Mouse (Mus musculus) intestine, postnatal 0 days (tissue): Measurements from ENCODE around the gene Fabp6. TPM values are rescaled to one million over a fixed set of nuclear protein-coding genes. Genes with fewer than 3 reads are reported as not detected.

ENCODE experiments used
- ATAC-seq: fragments of 200-750 bp; cut with Nextera tagmentation; 2 replicates; pipeline ENCODE4 v1.8.0; 2017; ENCODE audit warnings: mild to moderate bottlenecking, moderate TSS enrichment, moderate library complexity
- H3K27ac ChIP-seq: fragments of 300-500 bp; sonication (generic); 2 replicates; pipeline ENCODE4 v1.5.1; 2014; ENCODE audit warnings: mild to moderate bottlenecking, low read depth, low read length, moderate library complexity
- H3K27me3 ChIP-seq: fragments of 300-500 bp; sonication (generic); replicated peaks from 2 replicates; pipeline ENCODE4 v1.6.1; 2014; ENCODE audit warnings: low read length, mixed read lengths; ENCODE audit not compliant: control insufficient read depth, insufficient read depth
- H3K36me3 ChIP-seq: fragments of 300-500 bp; sonication (generic); 2 replicates; pipeline ENCODE4 v1.6.1; 2014; ENCODE audit warnings: mild to moderate bottlenecking, moderate library complexity; ENCODE audit not compliant: control insufficient read depth, insufficient read depth
- H3K4me1 ChIP-seq: fragments of 300-500 bp; sonication (generic); replicated peaks from 2 replicates; pipeline ENCODE4 v1.6.1; 2014; ENCODE audit warnings: antibody characterized with exemption, low read length, mixed read lengths; ENCODE audit not compliant: control insufficient read depth, insufficient read depth
- H3K4me2 ChIP-seq: fragments of 300-500 bp; sonication (generic); replicated peaks from 2 replicates; pipeline ENCODE4 v1.6.1; 2014; ENCODE audit warnings: low read depth, mild to moderate bottlenecking, moderate library complexity
- H3K4me3 ChIP-seq: fragments of 300-500 bp; sonication (generic); 2 replicates; pipeline ENCODE4 v1.5.1; 2014; ENCODE audit warnings: low read depth, low read length
- H3K9ac ChIP-seq: fragments of 300-500 bp; sonication (generic); 2 replicates; pipeline ENCODE4 v1.6.1; 2014; ENCODE audit warnings: mild to moderate bottlenecking, low read depth, low read length
- H3K9me3 ChIP-seq: fragments of 300-500 bp; sonication (generic); 2 replicates; pipeline ENCODE4 v1.6.1; 2016; ENCODE audit warnings: mixed run types; ENCODE audit not compliant: control insufficient read depth
- CTCF ChIP-seq: sonication (generic); IDR thresholded peaks from 2 replicates; pipeline ENCODE4 v1.5.1; 2016; ENCODE audit warnings: low read depth, mild to moderate bottlenecking, control low read depth, antibody characterized with exemption, moderate library complexity
- WGBS: fragments of 180-500 bp; shearing (Covaris S2); extraction: QIAGEN DNeasy Blood & Tissue Kit; methylation state at CpG from one replicate; pipeline ENCODE4 v1.1.7; 2014; 5-methylcytosine and 5-hydroxymethylcytosine counted together
- polyA plus RNA-seq: library from polyadenylated mRNA; unstranded; fragments of >200 nt; fragmentation: Nextera tagmentation; extraction: Ambion mirVana; gene quantifications from 2 replicates; pipeline ENCODE4 v1.2.1, GENCODE M21; 2015

Gene Fabp6
- polyA plus RNA-seq, 1 experiment from 2014 or later = 127 TPM

DNA sequence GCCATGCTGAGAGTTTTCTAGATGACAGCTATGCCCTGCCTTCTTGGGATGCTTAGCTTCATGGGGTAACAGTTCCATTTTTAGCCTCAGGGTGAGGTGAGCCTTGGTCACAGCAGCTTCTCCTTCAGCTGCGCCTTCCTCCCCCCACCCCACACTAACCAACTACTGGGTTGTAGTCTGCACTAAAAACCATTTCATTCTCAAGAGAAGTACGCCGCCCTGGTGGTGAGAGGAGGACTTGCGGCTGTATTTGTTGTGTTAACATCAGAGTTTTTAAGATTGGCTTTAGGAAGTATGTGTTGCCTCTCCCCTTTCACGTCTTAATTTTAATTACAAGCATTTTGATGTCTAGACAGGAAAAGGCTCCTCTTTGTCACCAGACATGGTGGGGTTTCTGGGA lies 33.1 kb downstream of the Fabp6 start:
- no peak overlapping the region for H3K4me2 ChIP-seq

DNA sequence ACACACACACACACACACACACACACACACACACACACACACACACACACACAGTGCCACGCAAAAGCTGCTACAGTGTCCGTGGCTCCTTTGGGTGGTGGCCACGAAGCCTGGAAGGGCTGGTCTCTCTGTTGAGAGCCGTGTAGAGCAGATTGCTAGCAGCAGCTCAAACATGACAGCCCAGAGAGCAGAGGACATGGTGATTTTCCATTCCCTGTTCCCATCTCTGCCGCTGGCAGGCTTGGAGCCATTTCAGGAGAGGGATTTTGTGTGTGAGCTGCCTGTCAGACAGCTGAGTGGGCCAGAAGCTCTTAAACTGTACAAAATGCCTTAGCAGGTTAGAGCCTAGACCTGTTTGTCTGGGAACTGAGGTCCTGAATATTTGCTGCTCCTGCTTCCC lies 34.6 kb downstream of the Fabp6 start:
- H3K27ac ChIP-seq = no peak overlapping the region
- ATAC-seq = no peak
- no peak overlapping the region for H3K9ac ChIP-seq
- 69% methylated on average over 5 of the region's 5 CpGs for WGBS
- no peak for TF ChIP-seq CTCF
- H3K9me3 ChIP-seq = no peaks in the 10 kb centered on the region
- H3K4me2 ChIP-seq = no peak overlapping the region
- H3K36me3 ChIP-seq = no peaks in the 10 kb centered on the region
- no peaks in the 10 kb centered on the region for H3K4me1 ChIP-seq
- no peaks in the 10 kb centered on the region for H3K27me3 ChIP-seq
- H3K4me3 ChIP-seq = no peak overlapping the region

More for the DNA sequence above, 33.1 kb downstream of the Fabp6 start:
- no peak for ATAC-seq
- Histone ChIP-seq H3K4me3 (no peak overlapping the region), H3K36me3 (no peaks in the 10 kb centered on the region), H3K9ac (no peak overlapping the region), H3K27me3 (no peaks in the 10 kb centered on the region), H3K9me3 (no peaks in the 10 kb centered on the region), H3K27ac (no peak overlapping the region), H3K4me1 (no peaks in the 10 kb centered on the region)
- TF ChIP-seq CTCF = peak; percentile 80
- 74% methylated on average over 5 of the region's 5 CpGs for WGBS

DNA sequence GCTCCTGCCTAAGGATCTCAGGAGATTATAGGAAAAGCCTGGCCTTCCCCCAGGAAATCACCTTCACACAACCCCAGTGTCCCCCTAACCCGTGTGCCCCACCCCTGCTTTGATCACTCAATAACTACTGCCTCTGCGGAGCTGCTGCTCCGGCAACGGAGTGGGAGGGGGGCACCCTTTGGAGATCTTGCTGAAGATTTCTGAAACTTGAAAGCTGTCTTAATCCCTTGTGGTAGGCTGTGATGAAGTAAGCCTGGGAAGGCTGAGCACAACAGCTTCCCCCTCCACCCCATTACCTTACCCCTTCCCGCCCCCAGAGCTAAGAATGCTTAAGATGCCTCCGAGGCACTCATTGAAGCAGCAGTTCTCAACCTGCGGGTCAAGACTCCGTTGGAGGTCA lies 35.5 kb downstream of the Fabp6 start:
- H3K4me3 ChIP-seq = no peak overlapping the region
- no peak for TF ChIP-seq CTCF
- no peaks in the 10 kb centered on the region for H3K27me3 ChIP-seq
- no peak overlapping the region for H3K27ac ChIP-seq
- no peaks in the 10 kb centered on the region for H3K4me1 ChIP-seq
- H3K4me2 ChIP-seq = no peak overlapping the region
- no peaks in the 10 kb centered on the region for H3K9me3 ChIP-seq
- 31% methylated on average over 8 of the region's 8 CpGs for WGBS
- ATAC-seq = peak; percentile 32; the same call in 1 of the 2 replicates
- peaks cover 5% of the 10 kb centered on the region; the same call in 1 of the 2 replicates for H3K36me3 ChIP-seq
- no peak overlapping the region for H3K9ac ChIP-seq

DNA sequence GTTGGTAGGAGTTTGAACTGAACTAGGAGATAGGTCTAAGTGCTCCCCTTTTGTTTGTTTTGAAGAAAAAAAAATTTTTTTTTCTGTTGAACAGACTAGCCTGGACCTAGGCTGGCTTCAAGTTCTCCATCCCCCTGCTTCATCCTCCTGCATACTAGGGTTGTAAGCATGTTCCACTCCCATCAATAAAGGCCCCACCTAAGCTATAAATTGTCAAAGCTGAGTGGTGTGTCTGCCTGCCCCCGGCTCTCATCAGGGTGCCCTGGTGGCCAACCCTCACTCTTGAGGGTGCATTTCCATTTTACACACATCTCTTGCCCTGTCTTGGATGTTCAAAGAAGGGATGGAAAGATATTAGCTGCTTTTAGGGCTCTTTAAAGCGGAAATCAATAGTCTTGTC lies 35.9 kb downstream of the Fabp6 start:
- no peak overlapping the region for H3K4me2 ChIP-seq
- 29% methylated on average over 2 of the region's 2 CpGs for WGBS
- no peak overlapping the region for H3K27ac ChIP-seq
- peaks cover 9% of the 10 kb centered on the region for H3K36me3 ChIP-seq
- H3K9ac ChIP-seq = no peak overlapping the region
- H3K9me3 ChIP-seq = no peaks in the 10 kb centered on the region
- H3K27me3 ChIP-seq = no peaks in the 10 kb centered on the region
- H3K4me1 ChIP-seq = no peaks in the 10 kb centered on the region
- TF ChIP-seq CTCF = peak; percentile 37
- peak; percentile 36; the same call in 1 of the 2 replicates for ATAC-seq
- no peak overlapping the region for H3K4me3 ChIP-seq

DNA sequence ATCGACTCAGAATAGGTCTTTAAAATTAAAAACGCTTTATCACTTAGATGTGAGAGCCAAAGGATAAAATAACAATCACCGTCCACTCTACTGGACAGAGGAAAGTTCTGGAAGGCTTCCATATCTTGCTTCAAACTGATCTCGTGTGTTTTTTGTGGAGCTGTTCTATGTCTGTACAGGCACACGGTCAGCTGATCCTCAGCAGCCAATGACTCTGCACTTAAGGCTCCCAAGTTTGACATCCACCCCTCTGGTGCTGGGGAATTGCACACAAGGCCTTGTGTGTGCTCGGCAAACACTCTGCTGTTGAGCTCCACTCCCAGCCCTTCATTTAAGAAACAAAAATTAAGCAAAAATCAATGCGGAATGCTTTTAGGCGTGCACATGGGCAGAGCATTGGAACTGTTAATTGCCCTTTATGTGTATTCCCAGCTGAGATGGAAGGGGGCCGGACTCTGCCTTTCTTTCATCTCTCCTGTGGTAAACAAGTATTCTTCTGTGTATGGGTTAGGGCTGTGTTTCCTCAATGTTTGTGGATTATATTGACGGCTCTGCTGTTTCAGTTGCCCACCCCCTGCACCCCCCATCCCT lies 37.6 kb downstream of the Fabp6 start:
- Histone ChIP-seq H3K36me3 (peaks cover 12% of the 10 kb centered on the region), H3K27ac (no peak overlapping the region), H3K4me1 (no peaks in the 10 kb centered on the region), H3K4me3 (no peak overlapping the region), H3K4me2 (no peak overlapping the region), H3K9ac (no peak overlapping the region), H3K27me3 (no peaks in the 10 kb centered on the region), H3K9me3 (no peaks in the 10 kb centered on the region)
- WGBS = 59% methylated on average over 10 of the region's 10 CpGs
- no peak for TF ChIP-seq CTCF
- ATAC-seq = no peak

DNA sequence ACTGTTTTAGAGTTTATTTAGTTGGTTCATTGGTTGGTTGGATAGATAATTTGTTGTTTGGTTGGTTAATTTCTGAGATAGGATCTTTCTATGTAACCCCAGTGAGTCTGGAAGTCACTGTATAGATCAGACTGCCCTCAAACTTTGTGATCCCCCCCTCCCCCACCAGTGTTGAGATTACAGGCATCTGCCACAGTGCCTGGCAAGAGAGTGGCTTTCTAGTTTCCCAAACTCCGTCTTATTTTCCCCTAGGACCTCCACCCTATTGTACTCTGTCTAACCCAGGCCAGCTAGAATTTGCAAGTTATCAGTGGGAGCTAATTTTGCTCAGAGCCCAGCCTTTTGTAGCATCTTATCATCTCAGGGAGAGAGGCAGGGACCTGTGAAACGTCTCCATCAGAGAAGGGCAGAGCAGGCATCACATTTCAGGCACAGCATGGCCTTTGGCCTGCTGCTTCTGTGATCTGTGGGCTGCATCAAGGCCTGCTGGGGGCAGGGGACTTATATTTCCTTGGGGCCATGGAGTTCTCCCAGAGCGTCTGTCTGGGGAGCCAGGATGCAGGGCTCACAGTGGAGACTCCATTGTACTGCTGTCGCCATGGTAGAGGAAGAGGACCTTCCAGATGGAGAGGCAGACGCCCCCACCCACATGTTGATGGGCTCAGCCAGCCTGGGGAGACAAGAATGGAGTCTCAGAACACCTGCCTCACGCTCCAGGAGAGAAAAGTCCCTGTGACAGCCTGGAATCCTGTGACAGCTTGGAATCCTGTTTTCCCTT lies 41.6 kb downstream of the Fabp6 start:
- H3K36me3 ChIP-seq = peaks cover 39% of the 10 kb centered on the region
- no peak overlapping the region for H3K27ac ChIP-seq
- 53% methylated on average over 6 of the region's 6 CpGs for WGBS

More for the DNA sequence above, 41.6 kb downstream of the Fabp6 start:
- no peak overlapping the region for H3K9ac ChIP-seq
- H3K4me3 ChIP-seq = no peak overlapping the region
- no peaks in the 10 kb centered on the region for H3K4me1 ChIP-seq
- no peak for TF ChIP-seq CTCF
- no peaks in the 10 kb centered on the region for H3K27me3 ChIP-seq
- no peak for ATAC-seq
- no peaks in the 10 kb centered on the region for H3K9me3 ChIP-seq
- H3K4me2 ChIP-seq = no peak overlapping the region
